Mouse (Mus musculus) heart, embryonic 12.5 days (tissue): ENCODE data around the gene Srprb. TPM values are rescaled to one million over a fixed set of nuclear protein-coding genes. Genes with fewer than 3 reads are reported as not detected.

Source experiments
- ATAC-seq: fragments of 200-750 bp; cut with Nextera tagmentation; 2 replicates; pipeline ENCODE4 v1.8.0; 2017; ENCODE audit warnings: moderate TSS enrichment, moderate library complexity; ENCODE audit not compliant: insufficient number of reproducible peaks, low FRiP score
- H3K27ac ChIP-seq: fragments of 300-500 bp; sonication (generic); 2 replicates; pipeline ENCODE4 v1.5.1; 2016; ENCODE audit warnings: mild to moderate bottlenecking, moderate library complexity; ENCODE audit not compliant: poor library complexity, severe bottlenecking
- H3K27me3 ChIP-seq: fragments of 300-500 bp; sonication (generic); replicated peaks from 2 replicates; pipeline ENCODE4 v1.6.1; 2016; ENCODE audit warnings: mild to moderate bottlenecking, moderate library complexity
- H3K36me3 ChIP-seq: fragments of 300-500 bp; sonication (generic); 2 replicates; pipeline ENCODE4 v1.6.1; 2016; ENCODE audit warnings: mild to moderate bottlenecking, moderate library complexity
- H3K4me1 ChIP-seq: fragments of 300-500 bp; sonication (generic); replicated peaks from 2 replicates; pipeline ENCODE4 v1.6.1; 2016; ENCODE audit warnings: mild to moderate bottlenecking
- H3K4me2 ChIP-seq: fragments of 300-500 bp; sonication (generic); 2 replicates; pipeline ENCODE4 v1.6.1; 2016; ENCODE audit warnings: mild to moderate bottlenecking, moderate library complexity
- H3K4me3 ChIP-seq: fragments of 300-500 bp; sonication (generic); 2 replicates; pipeline ENCODE4 v1.5.1; 2016; ENCODE audit warnings: mild to moderate bottlenecking
- H3K9ac ChIP-seq: fragments of 300-500 bp; sonication (generic); 2 replicates; pipeline ENCODE4 v1.6.1; 2016; ENCODE audit warnings: mild to moderate bottlenecking, moderate library complexity
- H3K9me3 ChIP-seq: fragments of 300-500 bp; sonication (generic); replicated peaks from 2 replicates; pipeline ENCODE4 v1.6.1; 2016; ENCODE audit warnings: mild to moderate bottlenecking, moderate library complexity
- WGBS: fragments of 180-500 bp; shearing (Covaris S2); methylation state at CpG from one replicate; pipeline ENCODE4 v1.1.7; 2016; 5-methylcytosine and 5-hydroxymethylcytosine counted together
- polyA plus RNA-seq: library from polyadenylated mRNA; unstranded; fragments of >200 nt; fragmentation: Nextera tagmentation; extraction: Ambion mirVana; gene quantifications from 2 replicates; pipeline ENCODE4 v1.2.1, GENCODE M21; 2016

Srprb gene
- polyA plus RNA-seq, 1 experiment from 2014 or later = 44.1 TPM

DNA sequence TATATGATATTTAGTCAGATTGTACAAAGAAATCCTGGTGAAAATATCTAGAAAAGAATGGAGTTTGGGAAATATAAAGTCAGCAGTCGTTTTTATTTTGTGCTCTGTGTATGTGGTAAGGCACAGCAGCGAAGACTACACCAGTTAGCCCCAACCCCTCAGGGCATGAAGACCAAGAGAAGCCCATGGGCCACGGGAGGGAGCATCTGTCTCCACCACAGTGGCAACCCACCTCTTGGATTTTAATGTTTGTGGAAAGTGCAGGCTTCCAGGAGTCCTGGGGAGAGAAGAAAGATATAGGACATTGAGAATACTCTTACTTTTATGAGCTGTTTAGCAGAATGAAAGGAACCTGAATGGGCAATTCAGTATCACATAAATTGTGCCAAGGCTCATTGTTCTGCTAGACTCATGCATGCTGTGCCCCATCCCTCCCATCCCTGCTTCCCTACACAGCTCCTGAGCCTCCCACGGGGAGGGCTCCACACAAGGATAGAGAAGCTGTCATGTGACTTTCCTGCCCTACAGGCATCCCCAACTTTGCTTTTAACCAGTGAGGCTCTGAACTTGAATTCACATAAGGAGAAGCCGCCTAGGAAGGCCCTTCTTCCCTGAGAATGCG is 7.0 kb upstream of the Srprb start:
- Histone ChIP-seq H3K4me2 (no peak overlapping the region), H3K9ac (no peak overlapping the region), H3K9me3 (no peaks in the 10 kb centered on the region), H3K27ac (no peak overlapping the region), H3K27me3 (0 out of 2 replicates have a peak, but pooled peaks cover 3% of the 10 kb centered on the region), H3K36me3 (no peaks in the 10 kb centered on the region), H3K4me3 (no peak overlapping the region), H3K4me1 (peaks cover 5% of the 10 kb centered on the region)
- no peak for ATAC-seq
- 60% methylated on average over 6 of the region's 6 CpGs for WGBS

DNA sequence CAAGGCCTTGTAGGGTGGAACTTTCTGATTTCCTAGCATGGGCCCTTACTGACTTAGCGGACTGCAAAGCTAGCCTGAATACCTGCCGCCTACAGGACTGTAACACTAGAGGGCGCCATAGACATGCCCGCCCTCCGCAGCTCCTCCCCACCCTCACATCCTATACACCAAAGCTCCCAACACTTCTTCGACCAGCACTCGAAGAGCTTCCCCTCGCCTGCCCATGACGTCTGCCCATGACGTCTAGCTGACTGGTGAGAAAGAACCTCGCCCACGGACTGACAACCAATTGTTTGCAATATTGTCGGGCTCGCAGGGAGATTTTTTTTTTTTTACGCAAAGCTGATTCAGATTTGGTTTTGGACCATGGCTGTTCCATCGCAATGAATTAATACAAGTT is 5.9 kb upstream of the Srprb start:
- Histone ChIP-seq H3K4me2 (peak overlapping the region; percentile 58), H3K27me3 (0 out of 2 replicates have a peak, but pooled peaks cover 3% of the 10 kb centered on the region), H3K27ac (no peak overlapping the region), H3K9ac (no peak overlapping the region; the same call in 1 of the 2 replicates), H3K4me3 (0 out of 2 replicates have a peak overlapping the region, but pooled peaks have one; percentile 12), H3K4me1 (no peaks in the 10 kb centered on the region), H3K9me3 (no peaks in the 10 kb centered on the region), H3K36me3 (no peaks in the 10 kb centered on the region)
- peak; percentile 85 for ATAC-seq
- 10% methylated on average over 16 of the region's 16 CpGs for WGBS

DNA sequence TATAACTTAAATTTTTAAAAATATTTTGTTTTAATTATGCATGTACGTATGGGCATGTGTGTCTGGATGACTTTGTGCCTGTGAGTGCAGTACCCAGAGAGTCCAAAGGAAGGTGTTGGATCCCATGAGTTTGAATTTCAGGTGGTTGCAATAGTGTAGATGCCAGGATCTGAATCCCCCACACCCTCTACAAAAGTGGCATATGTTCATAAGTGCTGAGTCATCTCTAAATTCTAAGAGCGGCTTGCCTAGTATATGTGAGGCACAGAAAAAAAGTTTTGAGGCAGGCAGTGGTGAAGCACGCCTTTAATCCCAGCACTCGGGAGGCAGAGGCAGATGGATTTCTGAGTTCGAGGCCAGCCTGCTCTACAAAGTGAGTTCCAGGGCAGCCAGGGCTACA is 3.8 kb upstream of the Srprb start:
- H3K9me3 ChIP-seq = no peaks in the 10 kb centered on the region
- no peaks in the 10 kb centered on the region for H3K36me3 ChIP-seq
- no peak for ATAC-seq
- 0 out of 2 replicates have a peak, but pooled peaks cover 3% of the 10 kb centered on the region for H3K27me3 ChIP-seq
- H3K4me2 ChIP-seq = no peak overlapping the region
- 0 out of 2 replicates have a peak, but pooled peaks cover 4% of the 10 kb centered on the region for H3K4me1 ChIP-seq
- no peak overlapping the region for H3K9ac ChIP-seq
- no peak overlapping the region for H3K4me3 ChIP-seq
- WGBS = 83% methylated on average over 5 of the region's 5 CpGs
- no peak overlapping the region for H3K27ac ChIP-seq

DNA sequence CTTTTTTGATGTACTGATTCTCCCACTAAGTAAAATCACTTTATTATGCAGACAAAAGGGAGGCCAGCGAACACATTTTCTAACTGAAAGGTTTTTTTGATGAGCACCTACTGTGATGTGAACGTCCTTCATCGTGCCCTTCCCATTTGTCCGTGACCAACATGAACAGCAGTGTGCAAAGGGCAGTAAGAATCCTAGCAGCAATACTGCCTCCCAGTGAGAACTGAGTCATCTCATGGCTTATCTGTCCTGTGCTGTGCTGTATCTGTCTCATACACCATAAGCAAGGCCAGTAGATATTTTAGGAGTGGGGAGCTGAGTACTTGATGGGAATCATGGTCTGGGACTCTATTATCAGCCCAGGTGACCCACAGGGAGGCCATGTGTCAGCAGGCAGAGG is 13.5 kb downstream of the Srprb start:
- Histone ChIP-seq H3K4me1 (0 out of 2 replicates have a peak, but pooled peaks cover 7% of the 10 kb centered on the region), H3K27me3 (no peaks in the 10 kb centered on the region), H3K4me2 (no peak overlapping the region), H3K4me3 (no peak overlapping the region), H3K27ac (no peak overlapping the region), H3K9me3 (no peaks in the 10 kb centered on the region), H3K36me3 (peaks cover 56% of the 10 kb centered on the region), H3K9ac (no peak overlapping the region)
- WGBS = 88% methylated on average over 4 of the region's 4 CpGs
- ATAC-seq = no peak

DNA sequence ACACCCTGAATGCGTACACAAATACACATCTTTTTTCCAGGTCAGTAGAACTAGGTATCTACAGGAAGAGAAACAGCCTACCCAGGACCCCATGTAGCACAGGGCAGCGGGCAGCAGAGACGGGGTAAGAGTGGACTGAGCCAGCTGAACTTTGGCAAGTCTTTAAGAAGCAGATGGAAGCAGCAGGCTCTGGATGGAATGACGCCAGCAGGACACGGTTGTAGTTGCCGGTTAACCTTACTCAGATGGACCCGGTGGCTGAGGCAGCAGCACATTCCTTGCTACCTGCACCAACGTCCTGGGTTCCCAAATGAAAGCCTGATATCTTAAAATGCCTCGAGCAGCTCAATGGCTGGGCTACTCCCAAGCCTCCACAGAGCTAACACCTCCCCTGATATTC is 15.2 kb downstream of the Srprb start:
- H3K27me3 ChIP-seq = no peaks in the 10 kb centered on the region
- H3K36me3 ChIP-seq = peaks cover 41% of the 10 kb centered on the region
- H3K9ac ChIP-seq = no peak overlapping the region
- H3K27ac ChIP-seq = no peak overlapping the region
- no peak overlapping the region for H3K4me2 ChIP-seq
- H3K4me3 ChIP-seq = no peak overlapping the region
- 67% methylated on average over 9 of the region's 9 CpGs for WGBS
- H3K4me1 ChIP-seq = 0 out of 2 replicates have a peak, but pooled peaks cover 7% of the 10 kb centered on the region
- ATAC-seq = no peak
- no peaks in the 10 kb centered on the region for H3K9me3 ChIP-seq

DNA sequence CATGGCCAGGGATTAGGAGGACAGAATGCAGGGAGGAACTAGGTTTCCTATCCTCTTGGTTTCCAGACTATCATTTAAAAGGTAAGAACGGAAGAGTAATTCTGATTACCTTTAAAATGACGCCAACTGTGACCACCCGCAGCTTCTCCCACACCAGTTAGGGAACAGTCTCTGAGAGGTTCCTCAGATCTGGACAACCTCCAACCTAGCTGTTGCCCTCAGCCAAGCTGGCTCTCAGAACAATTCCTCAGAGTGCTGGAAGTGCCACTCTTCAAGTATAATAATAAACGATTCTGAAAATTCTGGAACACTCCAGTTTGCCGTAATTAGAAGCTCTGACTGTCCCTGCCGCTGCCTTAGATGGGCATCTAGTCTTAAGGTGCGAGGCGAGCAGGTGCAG is 16.0 kb downstream of the Srprb start:
- H3K9me3 ChIP-seq = no peaks in the 10 kb centered on the region
- no peak overlapping the region for H3K27ac ChIP-seq
- no peak overlapping the region for H3K4me3 ChIP-seq
- H3K36me3 ChIP-seq = peaks cover 35% of the 10 kb centered on the region
- no peaks in the 10 kb centered on the region for H3K27me3 ChIP-seq
- H3K4me2 ChIP-seq = no peak overlapping the region
- no peak for ATAC-seq
- H3K9ac ChIP-seq = no peak overlapping the region
- H3K4me1 ChIP-seq = 0 out of 2 replicates have a peak, but pooled peaks cover 7% of the 10 kb centered on the region
- WGBS = 84% methylated on average over 8 of the region's 8 CpGs

DNA sequence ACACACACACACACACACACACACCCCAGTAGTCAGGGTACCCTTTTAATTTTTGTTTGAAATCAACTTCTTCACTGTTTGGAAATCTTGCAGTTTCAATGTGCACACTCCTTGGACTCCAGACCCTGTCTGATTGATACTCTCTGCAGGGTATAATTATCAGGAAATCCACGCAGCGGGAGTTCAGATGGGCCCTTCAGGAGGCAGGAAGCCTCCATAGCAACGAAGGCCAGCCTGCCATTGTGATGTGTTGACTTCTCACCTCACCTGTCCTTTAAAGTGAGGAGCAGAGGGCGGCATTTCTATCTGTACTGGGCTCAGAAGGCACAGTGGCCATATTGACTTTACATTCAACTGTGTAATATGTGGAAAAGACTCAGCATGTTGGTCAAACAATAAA is 17.1 kb downstream of the Srprb start:
- H3K4me1 ChIP-seq = peaks cover 13% of the 10 kb centered on the region
- no peak for ATAC-seq
- H3K4me3 ChIP-seq = no peak overlapping the region
- H3K4me2 ChIP-seq = no peak overlapping the region
- H3K9ac ChIP-seq = no peak overlapping the region
- H3K9me3 ChIP-seq = no peaks in the 10 kb centered on the region
- H3K27me3 ChIP-seq = no peaks in the 10 kb centered on the region
- WGBS = 59% methylated on average over 4 of the region's 4 CpGs
- H3K27ac ChIP-seq = no peak overlapping the region
- peaks cover 24% of the 10 kb centered on the region for H3K36me3 ChIP-seq

DNA sequence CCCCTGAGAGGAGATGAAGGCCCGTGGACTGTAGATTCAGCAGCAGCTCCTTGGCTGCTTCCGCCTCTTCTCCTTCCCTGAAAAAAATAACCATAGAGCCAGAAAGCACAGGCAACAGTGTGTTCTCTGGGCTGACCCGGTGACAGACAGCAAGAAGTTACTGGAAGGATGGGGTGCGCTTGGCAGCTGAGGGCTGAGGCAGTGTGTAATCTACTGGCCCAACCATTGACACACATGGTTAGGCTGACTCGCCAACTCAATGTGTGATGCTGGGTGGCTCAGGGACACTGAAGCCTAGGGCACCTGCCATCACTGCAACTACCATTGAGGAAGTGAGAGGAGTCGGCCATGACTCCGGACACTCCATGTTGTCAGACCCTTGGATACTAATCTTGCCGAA is 20.1 kb downstream of the Srprb start:
- Histone ChIP-seq H3K4me3 (no peak overlapping the region), H3K4me2 (no peak overlapping the region), H3K9ac (no peak overlapping the region), H3K27me3 (0 out of 2 replicates have a peak, but pooled peaks cover 4% of the 10 kb centered on the region), H3K4me1 (peaks cover 6% of the 10 kb centered on the region), H3K9me3 (no peaks in the 10 kb centered on the region), H3K27ac (no peak overlapping the region), H3K36me3 (no peaks in the 10 kb centered on the region)
- ATAC-seq = no peak
- WGBS = 83% methylated on average over 8 of the region's 8 CpGs

DNA sequence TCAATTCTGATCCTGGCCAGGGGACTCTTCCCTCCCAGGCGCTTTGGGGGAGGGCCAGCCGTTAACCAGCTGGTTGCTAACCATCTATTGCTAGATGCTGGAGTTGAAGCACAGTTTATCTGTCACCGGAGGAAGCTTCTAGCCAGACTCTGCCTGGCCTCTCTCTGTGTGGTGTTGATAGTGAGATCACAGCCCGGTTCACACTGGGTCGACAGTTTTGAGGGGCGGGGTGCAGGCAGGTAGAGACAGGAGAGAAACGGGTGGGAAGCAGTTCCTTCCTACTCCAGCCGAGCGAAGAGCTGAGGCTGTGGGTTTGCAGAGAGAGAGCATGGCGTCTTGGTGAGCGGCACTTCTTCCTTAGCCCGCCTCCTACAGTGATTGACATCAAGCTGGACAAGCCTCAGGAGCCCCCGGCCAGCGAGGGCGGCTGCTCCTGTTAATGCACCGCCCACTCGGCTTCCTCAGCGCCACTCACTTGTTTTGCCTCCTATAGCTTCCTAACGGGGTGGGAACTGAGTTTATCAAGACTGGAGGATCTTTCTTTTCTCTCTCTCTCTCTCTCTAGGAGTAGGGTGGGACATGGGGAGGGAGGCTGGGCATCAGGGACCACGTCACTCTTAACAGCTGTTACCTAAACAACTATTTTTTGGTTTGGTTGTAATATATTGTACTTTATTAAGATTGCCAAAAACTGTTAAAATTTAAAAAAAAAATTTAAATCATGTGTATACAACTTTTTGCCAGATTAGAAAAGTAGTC is 21.0 kb downstream of the Srprb start:
- no peaks in the 10 kb centered on the region for H3K36me3 ChIP-seq
- H3K9ac ChIP-seq = peak overlapping the region; percentile 68
- WGBS = 2% methylated on average over 20 of the region's 20 CpGs
- ATAC-seq = peak; percentile 87
- peak overlapping the region; percentile 86 for H3K4me2 ChIP-seq
- H3K9me3 ChIP-seq = no peaks in the 10 kb centered on the region
- peaks cover 6% of the 10 kb centered on the region for H3K4me1 ChIP-seq
- no peak overlapping the region for H3K27ac ChIP-seq
- H3K4me3 ChIP-seq = peak overlapping the region; percentile 59
- H3K27me3 ChIP-seq = 0 out of 2 replicates have a peak, but pooled peaks cover 4% of the 10 kb centered on the region

DNA sequence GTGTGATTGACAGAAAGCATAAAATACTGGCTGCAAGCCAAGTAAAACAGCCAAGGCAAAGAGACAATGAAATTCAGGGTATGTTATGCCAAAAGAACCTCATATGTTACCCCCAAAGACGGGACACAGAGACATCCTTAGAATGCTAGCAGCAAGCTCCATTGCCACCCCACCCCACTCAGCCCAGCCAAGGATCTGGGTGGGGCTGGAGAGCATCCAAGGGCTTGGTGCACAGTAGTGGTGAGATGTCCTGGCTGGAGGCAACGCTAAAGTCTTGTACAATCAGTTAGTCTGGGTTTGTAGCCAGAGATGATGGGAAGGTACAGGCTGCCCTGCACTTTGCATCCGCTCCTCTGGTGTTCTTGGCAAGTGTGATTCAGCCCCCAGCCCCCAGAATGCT is 21.6 kb downstream of the Srprb start:
- H3K27ac ChIP-seq = no peak overlapping the region
- 65% methylated on average over 3 of the region's 3 CpGs for WGBS
- 0 out of 2 replicates have a peak, but pooled peaks have one; percentile 31 for ATAC-seq
- H3K9ac ChIP-seq = peak overlapping the region; percentile 68
- H3K4me2 ChIP-seq = peak overlapping the region; percentile 86
- H3K36me3 ChIP-seq = no peaks in the 10 kb centered on the region
- 0 out of 2 replicates have a peak, but pooled peaks cover 4% of the 10 kb centered on the region for H3K27me3 ChIP-seq
- H3K9me3 ChIP-seq = no peaks in the 10 kb centered on the region
- H3K4me3 ChIP-seq = peak overlapping the region; percentile 59
- H3K4me1 ChIP-seq = peaks cover 6% of the 10 kb centered on the region

DNA sequence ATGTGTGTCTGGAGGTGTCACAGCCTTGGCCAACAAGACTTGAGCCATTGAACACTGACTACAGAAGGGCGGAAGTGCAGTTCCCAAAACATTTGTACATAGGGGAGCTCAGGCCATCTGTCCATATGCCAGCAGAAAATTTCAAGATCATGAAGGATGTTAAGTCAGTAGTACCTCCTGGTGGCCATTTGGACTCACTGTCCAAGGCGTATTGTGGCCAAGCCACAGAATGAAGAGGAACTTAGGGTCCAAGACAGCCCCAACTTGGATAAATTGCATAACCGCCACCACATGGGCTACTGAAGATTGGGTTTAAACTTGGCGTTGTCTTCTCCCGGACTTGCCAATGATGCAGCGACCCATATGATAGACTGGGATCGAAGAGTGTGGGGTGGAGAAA is 26.2 kb downstream of the Srprb start:
- no peak for ATAC-seq

More for the DNA sequence above, 26.2 kb downstream of the Srprb start:
- Histone ChIP-seq H3K9ac (no peak overlapping the region), H3K9me3 (no peaks in the 10 kb centered on the region), H3K4me1 (peaks cover 6% of the 10 kb centered on the region), H3K4me3 (no peak overlapping the region), H3K36me3 (no peaks in the 10 kb centered on the region), H3K4me2 (no peak overlapping the region), H3K27ac (no peak overlapping the region), H3K27me3 (0 out of 2 replicates have a peak, but pooled peaks cover 7% of the 10 kb centered on the region)
- 93% methylated on average over 7 of the region's 7 CpGs for WGBS
